Mouse (Mus musculus) T-helper 1 cell (primary cell): ENCODE results near the gene Kalrn.

Experiments
- in situ Hi-C: fragments of 300-600 bp; cut with MboI, MseI; formaldehyde crosslinking; loops from one replicate; pipeline ENCODE4 v1.15.1; 2025; ENCODE audit warnings: high pct_unique_total_duplicates

The Kalrn gene

GRCm38 (mm10) chr16:34440019-34440615 lies 133.2 kb downstream of the Kalrn start:
- in situ Hi-C loops = no loop called here

- in situ Hi-C loops = no loop called here
Measured at GRCm38 (mm10) chr16:34430131-34430530, 143.2 kb downstream of the Kalrn start.

GRCm38 (mm10) chr16:34427654-34428053 lies 145.7 kb downstream of the Kalrn start:
- in situ Hi-C loops = no loop called here

- in situ Hi-C loops = no loop called here
Measured at GRCm38 (mm10) chr16:34421473-34421872, 151.9 kb downstream of the Kalrn start.

GRCm38 (mm10) chr16:34417966-34418365 lies 155.4 kb downstream of the Kalrn start:
- in situ Hi-C loops = no loop called here

GRCm38 (mm10) chr16:34417383-34417782 lies 155.9 kb downstream of the Kalrn start:
- in situ Hi-C loops = no loop called here

- in situ Hi-C loops = no loop called here
Measured at GRCm38 (mm10) chr16:34414581-34414980, 158.8 kb downstream of the Kalrn start.

GRCm38 (mm10) chr16:34413868-34414333 lies 159.4 kb downstream of the Kalrn start:
- in situ Hi-C loops = no loop called here

- in situ Hi-C loops = no loop called here
Measured at GRCm38 (mm10) chr16:34407036-34407435, 166.3 kb downstream of the Kalrn start.

GRCm38 (mm10) chr16:34405094-34405493 lies 168.2 kb downstream of the Kalrn start:
- in situ Hi-C loops = no loop called here

GRCm38 (mm10) chr16:34401216-34401615 lies 172.1 kb downstream of the Kalrn start:
- in situ Hi-C loops = no loop called here

GRCm38 (mm10) chr16:34400102-34400728 lies 173.1 kb downstream of the Kalrn start:
- in situ Hi-C loops = no loop called here

GRCm38 (mm10) chr16:34395221-34395811 lies 178.0 kb downstream of the Kalrn start:
- in situ Hi-C loops = no loop called here

- in situ Hi-C loops = no loop called here
Measured at GRCm38 (mm10) chr16:34389520-34390271, 183.6 kb downstream of the Kalrn start.

- in situ Hi-C loops = no loop called here
Measured at GRCm38 (mm10) chr16:34388871-34389270, 184.5 kb downstream of the Kalrn start.

- in situ Hi-C loops = no loop called here
Measured at GRCm38 (mm10) chr16:34385065-34385464, 188.3 kb downstream of the Kalrn start.

GRCm38 (mm10) chr16:34382992-34383391 lies 190.3 kb downstream of the Kalrn start:
- in situ Hi-C loops = no loop called here

- in situ Hi-C loops = no loop called here
Measured at GRCm38 (mm10) chr16:34376166-34376857, 197.0 kb downstream of the Kalrn start.

- in situ Hi-C loops = no loop called here
Measured at GRCm38 (mm10) chr16:34373519-34373918, 199.8 kb downstream of the Kalrn start.

GRCm38 (mm10) chr16:34372103-34372741 lies 201.1 kb downstream of the Kalrn start:
- in situ Hi-C loops = no loop called here

GRCm38 (mm10) chr16:34359206-34359605 lies 214.1 kb downstream of the Kalrn start:
- in situ Hi-C loops = no loop called here
